Mouse (Mus musculus): ENCODE results near the gene Leo1. TPM values are rescaled to one million over a fixed set of nuclear protein-coding genes. Genes with fewer than 3 reads are reported as not detected.
"Not testable (repeated sequence)": the region's sequence is repeated elsewhere in the genome, so short reads cannot be mapped to it uniquely, and the experiment has no call there.

Leo1 gene
- polyA plus RNA-seq, 1 experiment = 3.2 TPM

DNA sequence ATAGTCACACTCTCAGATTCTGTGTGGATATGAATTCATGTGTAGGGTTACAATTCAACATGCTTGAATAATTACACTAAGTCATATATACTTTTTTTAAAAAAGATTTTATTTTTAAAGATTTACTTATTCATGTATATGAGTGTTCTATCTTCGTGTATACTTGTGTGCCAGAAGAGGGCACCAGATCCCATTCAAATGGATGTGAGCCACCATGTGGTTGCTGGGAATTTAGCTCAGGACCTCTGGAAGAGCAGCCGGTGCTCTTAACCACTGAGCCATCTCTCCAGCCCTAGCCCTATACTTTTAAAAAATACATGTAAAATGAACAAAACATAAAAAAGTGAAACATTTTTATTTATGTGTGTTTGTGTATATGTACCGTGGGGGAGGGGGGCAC is 26.3 kb downstream of the Leo1 start:
- DNase-seq (ENCODE audit: low spot score) = no peak

DNA sequence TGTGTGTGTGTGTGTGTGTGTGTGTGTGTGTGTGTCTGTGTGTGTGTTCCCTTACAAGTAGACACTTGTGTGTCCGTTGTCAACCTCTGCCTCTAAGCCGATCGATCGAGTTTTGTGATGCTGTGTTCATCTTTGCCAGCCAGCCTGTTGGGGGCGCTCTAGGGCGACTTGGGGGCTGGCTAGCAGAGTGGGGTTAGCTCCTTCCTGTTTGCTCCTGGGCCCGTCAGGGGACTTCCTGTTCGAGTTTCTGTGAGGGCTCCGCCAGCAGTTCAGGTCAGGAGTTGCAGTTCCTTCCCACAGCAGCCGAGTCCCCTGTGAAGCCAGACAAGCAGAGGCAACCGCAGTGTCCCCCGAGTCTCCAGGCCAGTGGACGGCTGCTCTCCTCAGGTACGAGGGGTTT is 27.0 kb downstream of the Leo1 start:
- DNase-seq (ENCODE audit: low spot score) = no peak

DNA sequence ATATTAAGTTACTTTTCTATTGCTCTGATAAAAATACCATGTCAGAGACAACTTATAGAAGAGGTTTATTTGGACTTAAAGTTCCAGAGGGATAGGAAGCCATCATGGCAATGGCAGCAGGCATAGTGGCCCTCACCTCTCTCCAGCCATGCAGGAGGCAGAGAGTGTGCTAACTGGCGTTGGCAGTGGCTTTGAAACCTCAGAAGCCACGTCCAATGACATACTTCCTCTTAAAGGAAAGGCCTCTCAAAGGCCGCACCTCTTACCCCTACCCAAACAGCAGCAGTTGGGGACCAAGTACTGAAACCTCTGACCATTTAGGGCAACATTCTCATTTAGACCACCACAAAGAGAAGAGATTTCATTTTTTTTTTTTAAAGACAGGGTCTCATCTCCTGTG is 35.9 kb downstream of the Leo1 start:
- DNase-seq (ENCODE audit: low spot score) = no peak

DNA sequence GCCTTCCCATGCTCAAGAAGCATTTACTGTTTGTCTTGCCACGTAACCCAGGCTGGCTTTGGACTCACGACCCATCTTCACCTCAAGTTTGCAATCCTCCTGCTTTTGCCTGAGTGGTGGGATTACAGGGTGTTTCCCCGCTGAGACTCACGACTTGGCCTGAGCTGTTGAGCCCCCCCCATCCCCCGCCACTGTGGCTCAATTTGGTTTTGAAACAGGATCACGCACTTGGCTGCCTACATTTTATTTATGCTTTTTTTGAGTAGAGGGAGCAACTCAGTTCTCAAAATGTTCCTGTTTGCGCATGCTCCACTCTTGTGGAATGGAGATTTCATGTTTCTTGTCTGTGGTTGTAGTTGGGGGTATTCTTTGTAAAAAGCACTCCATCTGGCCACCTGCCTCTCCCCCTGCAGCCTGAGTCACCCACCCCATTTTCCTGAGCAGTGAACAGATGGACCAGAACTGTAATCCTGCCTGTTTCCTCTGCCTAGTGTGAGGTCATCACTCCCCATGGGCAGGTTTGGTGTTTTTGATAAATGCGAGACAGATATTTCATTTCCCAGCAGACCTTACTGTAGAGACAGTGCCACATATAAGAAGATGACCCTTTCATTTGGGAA is 37.9 kb downstream of the Leo1 start:
- DNase-seq (ENCODE audit: low spot score) = no peak

DNA sequence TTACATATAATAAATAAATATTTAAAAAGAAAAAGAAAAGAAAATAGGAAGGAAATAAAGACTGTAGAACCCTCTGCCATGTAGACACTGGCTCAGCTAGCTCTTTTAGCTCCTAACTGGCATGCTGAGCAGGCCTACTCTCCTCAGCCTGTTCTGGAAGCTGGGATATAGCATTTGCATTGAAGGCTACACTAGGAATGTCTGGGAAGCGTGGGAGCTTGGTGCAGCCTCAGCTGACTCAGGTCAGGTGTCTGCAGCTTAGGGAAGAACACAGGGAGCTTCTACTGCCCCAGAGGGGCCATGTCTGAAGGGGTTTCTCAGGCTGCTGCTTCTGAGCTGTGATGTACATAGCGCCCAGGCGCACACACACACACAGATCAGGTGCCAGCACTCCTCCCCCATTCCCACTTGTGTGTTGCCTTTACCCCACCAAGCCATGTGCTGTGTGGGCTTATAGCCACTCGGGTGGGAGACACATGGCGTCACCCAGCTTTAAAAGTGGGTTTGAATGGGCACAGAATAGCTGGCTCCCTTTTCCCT is 39.3 kb downstream of the Leo1 start:
- no peak for DNase-seq (ENCODE audit: low spot score)

DNA sequence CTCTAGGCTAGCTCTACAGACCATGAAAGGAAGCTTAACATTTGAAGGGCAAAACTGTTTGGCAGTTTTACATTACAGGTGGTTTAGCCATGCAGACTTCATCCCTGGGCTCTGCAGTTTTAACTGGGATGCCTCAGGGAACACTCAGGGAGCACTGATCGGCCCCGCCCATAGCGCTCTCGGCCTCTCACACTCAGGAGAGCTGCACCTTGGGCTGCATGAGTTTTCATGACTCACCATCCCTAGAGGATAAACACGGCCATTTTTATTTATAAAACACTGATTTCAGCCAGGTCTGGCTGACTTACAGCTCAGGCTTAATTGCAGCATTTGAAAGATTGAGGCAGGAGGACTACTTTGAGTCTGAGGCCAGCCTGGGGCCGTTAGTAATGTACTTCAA is 43.9 kb downstream of the Leo1 start:
- DNase-seq (ENCODE audit: low spot score) = no peak

DNA sequence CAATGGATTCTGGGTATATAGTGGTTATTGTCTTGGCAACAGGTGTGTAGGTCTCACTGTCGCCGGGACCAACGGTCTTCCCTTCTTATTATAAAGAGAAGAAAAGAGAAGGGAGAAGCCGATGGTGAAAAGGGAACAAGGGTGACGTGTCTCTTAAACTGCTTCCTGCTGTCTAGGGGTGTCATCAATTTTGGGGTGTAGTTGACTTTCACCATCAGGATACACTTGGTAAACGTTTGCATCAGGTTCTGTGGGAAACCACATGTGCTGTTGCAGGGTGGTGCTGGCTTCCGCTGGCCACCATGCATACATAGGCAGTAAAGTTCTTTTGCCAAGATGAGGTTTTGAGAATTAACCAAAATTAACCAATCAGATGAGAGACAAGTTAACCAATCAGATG is 46.9 kb downstream of the Leo1 start:
- not testable (repeated sequence) for DNase-seq (ENCODE audit: low spot score)

DNA sequence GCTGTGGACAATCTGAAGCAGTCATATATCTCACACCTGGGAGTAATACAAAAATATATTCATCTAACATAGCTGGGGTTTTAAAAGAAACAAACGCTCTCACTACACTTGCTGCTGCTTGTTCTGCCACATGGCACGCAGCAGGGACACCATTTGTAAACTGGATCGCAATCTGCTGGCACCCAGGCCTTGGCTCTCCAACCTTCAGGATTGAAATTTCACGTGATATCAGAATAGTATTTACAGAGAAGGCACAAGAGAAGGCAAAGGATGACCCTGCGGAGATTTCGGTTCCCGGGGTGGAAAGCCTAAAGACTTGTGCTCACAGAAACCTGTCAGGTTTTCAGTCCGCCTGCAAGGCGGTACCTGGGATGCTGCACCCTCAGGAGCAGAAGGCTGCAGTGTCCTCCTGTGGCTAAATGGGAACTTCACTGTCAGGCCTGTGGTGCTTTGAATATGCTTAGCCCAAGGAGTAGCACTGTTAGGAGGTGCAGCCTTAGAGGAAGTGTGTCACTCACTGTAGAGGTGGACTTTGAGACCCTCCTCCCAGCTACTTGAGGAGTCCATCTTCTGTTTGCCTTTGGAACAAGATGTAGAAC is 53.2 kb downstream of the Leo1 start:
- DNase-seq (ENCODE audit: low spot score) = no peak

DNA sequence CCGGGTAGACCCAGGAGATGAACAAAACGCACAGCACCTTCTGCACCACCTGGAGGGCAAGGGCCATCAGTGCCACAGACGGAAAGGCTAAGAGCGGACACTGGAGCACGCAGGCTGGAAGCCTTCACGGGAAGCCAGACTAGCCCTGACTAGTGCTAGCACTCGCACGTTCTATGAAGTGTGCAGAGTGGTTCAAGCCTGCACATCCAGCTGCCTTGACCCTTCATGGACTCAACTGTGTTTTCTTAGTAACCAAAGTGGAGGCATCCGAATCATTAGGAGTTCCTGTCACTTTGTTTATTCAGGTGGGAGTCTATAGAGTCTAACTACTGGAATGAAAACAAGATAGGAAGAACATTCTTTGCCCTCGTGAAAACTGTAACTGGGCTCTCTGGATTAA is 54.6 kb downstream of the Leo1 start:
- no peak for DNase-seq (ENCODE audit: low spot score)

DNA sequence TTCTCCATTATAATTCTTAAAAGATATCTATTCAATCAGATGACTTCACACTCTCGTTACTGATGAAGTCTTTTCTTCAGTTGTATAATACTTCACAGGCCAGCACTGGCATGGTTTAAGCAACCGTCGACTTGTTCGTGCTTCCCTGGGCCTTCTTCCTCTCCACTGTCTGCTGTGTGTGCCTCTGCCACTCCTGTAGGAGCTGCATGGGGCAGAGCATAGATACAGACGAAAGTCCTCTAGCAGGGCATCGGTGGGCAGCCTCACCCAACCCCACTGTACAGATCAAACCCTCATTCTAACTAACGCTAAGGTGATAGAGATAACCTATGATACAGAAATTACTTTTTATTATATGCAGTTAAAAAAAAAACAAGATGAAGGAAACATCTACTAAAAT is 57.2 kb downstream of the Leo1 start:
- DNase-seq (ENCODE audit: low spot score) = no peak

DNA sequence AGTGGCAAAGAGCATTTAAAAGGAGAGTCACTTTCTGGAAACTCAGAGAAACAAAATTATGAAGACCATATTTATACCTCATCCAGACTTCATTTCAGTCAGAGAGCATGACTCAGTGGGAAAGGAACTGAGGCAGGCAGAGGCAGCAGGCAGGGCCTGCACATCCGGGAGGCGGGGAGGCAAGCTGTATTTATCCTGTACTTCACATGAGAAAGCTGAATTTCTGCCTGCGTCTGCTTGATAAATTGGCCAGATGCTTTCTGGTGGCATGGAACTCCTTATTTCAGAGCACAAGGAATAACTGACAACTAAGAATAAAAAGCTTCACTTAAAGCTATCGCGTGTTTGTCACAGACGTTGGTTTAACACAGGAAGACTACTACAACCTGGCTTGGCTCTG is 63.0 kb downstream of the Leo1 start:
- no peak for DNase-seq (ENCODE audit: low spot score)

DNA sequence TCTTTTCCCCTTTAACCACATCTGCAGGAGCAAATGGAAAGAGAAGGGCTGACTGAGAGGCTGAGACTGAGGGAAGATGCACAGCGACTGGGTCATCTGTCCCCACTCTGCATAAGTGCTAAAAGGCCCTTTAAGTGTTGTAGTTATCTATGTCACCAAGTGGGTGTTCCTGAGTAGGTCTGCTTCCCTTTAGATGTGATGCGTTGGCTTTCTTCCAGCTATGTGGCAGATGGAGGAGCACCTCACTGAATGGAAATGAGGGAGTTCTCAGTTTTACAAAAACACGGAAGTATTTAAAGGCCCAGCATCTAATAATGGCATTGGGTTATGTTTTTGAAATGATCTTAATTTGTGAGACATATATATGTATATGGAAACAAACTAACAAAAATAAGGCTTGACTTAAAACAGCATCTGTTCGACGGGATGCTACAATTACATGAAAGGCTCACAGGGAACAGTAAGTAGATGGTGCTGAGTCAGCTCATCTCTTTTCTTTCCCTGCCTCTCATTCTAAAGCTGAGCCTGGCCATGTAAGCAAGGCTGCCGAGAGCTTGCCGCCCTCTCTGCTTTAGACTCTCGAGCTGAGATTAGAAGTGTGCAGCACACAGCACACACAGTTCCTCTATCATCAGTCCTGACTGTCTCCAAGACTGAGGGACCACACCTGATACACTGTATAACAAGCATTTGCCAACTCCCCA is 70.1 kb downstream of the Leo1 start:
- DNase-seq (ENCODE audit: low spot score) = no peak

DNA sequence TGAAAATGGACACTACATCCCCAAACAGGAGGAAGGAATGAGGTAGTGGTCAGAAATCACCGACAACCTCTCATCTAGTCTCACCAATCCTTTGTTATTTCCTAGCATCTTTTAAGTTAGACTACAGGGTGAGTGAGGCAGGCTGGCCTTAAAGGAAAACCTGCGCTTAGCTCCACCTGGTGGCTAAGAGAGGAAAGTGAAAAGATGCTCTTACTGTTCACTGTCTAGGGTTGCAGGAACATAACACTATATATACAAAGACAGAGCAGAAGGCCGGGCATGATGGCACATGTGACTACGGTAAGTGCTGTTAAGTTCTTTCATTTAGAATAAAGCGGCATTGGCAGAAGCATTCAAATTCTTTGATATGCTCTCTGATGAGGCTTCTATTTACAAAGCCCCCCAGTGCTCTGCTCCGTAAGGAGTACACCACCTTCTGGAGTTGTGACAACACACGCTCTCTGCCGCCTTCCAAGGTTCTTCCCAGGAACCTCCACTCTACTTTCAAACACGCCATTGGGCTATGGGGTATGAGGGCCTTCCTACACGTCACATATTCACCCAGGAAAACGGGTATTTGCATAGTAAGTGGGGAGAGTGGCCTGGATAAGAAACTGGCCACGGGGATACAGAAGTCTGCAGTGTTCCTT is 74.3 kb downstream of the Leo1 start:
- no peak for DNase-seq (ENCODE audit: low spot score)

Other genes with a start within 250 kb of the Leo1 start
- gene Myo5c, start 209.5 kb upstream of the Leo1 start, polyA plus RNA-seq (2012; rRNA removed) = 10.0 and 10.3 TPM in 2 replicates
- 17.6 and 20.6 TPM in 2 replicates for gene Gnb5, start 135.2 kb upstream of the Leo1 start, polyA plus RNA-seq (2012; rRNA removed)
- 0.06 and 0.12 TPM in 2 replicates for gene Bcl2l10, start 93.8 kb upstream of the Leo1 start, polyA plus RNA-seq (2012; rRNA removed)
- gene Mapk6, start 31.5 kb upstream of the Leo1 start, polyA plus RNA-seq (2012; rRNA removed) = 22.5 and 29.1 TPM in 2 replicates
- 73.0 and 73.1 TPM in 2 replicates for gene Tmod3, start 118.1 kb downstream of the Leo1 start, polyA plus RNA-seq (2012; rRNA removed)
- 5.0 and 7.0 TPM in 2 replicates for gene Tmod2, start 169.8 kb downstream of the Leo1 start, polyA plus RNA-seq (2012; rRNA removed)
- 42.3 and 48.9 TPM in 2 replicates for gene Lysmd2, start 184.2 kb downstream of the Leo1 start, polyA plus RNA-seq (2012; rRNA removed)
- 0.85 and 0.91 TPM in 2 replicates for gene Scg3, start 242.5 kb downstream of the Leo1 start, polyA plus RNA-seq (2012; rRNA removed)